Mouse (Mus musculus): ENCODE data around the gene Fam210b.

Fam210b gene

DNA sequence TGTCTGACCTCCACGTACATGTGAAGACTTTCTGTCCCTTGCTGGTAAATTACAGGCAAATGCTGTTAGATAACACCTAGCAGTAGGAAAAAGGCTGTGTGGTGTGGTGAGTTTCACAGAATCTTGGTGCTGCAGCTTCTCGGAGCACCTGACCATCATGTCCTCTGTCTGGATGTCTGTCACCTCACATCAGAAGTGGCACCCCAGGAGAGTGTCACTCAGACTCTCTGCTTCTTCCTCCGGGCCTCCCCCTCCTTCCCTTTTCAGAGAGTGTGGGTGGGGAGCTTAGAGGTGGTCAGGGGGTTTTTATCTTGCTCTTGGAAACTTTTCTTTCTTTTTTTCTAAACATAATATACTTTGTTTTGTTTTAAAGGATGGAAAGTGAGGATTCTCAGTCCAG is 59.6 kb downstream of the Fam210b start:
- DNase-seq: no peak
